Comparison of ENCODE assay signal across 8 mouse cellular contexts in genomic region chr5:115011519-115012261, GRCm38 (mm10). TPM values are rescaled to one million over a fixed set of nuclear protein-coding genes. Genes with fewer than 3 reads are reported as not detected.
A peak's percentile ranks its signal among the peaks of the same experiment; 100 is the strongest.
DNase-seq lines count a peak whose midpoint lies in the region; ATAC-seq and TF ChIP-seq lines count a peak whose summit lies in the region.

No protein-coding gene starts in this region.

- TF ChIP-seq CTCF in embryonic fibroblast, embryonic 13.5 days (IDR thresholded peaks at IDR 0.05; ENCODE audit: borderline replicate concordance, insufficient read depth, low read length) = no peak

- peak; percentile 52 for ATAC-seq in heart, embryonic 12.5 days (ENCODE audit: insufficient number of reproducible peaks, low FRiP score)
- ATAC-seq in kidney, embryonic 15.5 days (replicated peaks; ENCODE audit: low FRiP score) = peak; percentile 49
- ATAC-seq in liver, embryonic 13.5 days (ENCODE audit: low read depth) = peak; percentile 37
- peak; percentile 51 for ATAC-seq in stomach, embryonic 14.5 days (ENCODE audit: insufficient number of reproducible peaks, insufficient read depth, low FRiP score, low read depth)

- peak overlapping the region; percentile 66 for H3K4me3 ChIP-seq in embryonic fibroblast, embryonic 13.5 days (ENCODE audit: insufficient read depth, low read length)
- H3K4me3 ChIP-seq in heart, embryonic 12.5 days = peak overlapping the region; percentile 98
- H3K4me3 ChIP-seq in kidney, embryonic 15.5 days (replicated peaks) = peak overlapping the region; percentile 98
- H3K4me3 ChIP-seq in liver, embryonic 13.5 days (replicated peaks) = peak overlapping the region; percentile 99
- H3K4me3 ChIP-seq in stomach, embryonic 14.5 days (ENCODE audit: low read depth, low read length) = peak overlapping the region; percentile 97

- H3K36me3 ChIP-seq in heart, embryonic 12.5 days = no peaks in the 10 kb centered on the region
- no peaks in the 10 kb centered on the region for H3K36me3 ChIP-seq in kidney, embryonic 15.5 days
- no peaks in the 10 kb centered on the region for H3K36me3 ChIP-seq in liver, embryonic 13.5 days
- no peaks in the 10 kb centered on the region for H3K36me3 ChIP-seq in stomach, embryonic 14.5 days (ENCODE audit: control insufficient read depth, insufficient read depth, low read length)

- H3K9me3 ChIP-seq in heart, embryonic 12.5 days (replicated peaks) = no peaks in the 10 kb centered on the region
- no peaks in the 10 kb centered on the region for H3K9me3 ChIP-seq in kidney, embryonic 15.5 days (replicated peaks)
- no peaks in the 10 kb centered on the region for H3K9me3 ChIP-seq in liver, embryonic 13.5 days (replicated peaks)
- no peaks in the 10 kb centered on the region for H3K9me3 ChIP-seq in stomach, embryonic 14.5 days (ENCODE audit: control insufficient read depth, low read depth, low read length)

- H3K27me3 ChIP-seq in heart, embryonic 12.5 days (replicated peaks) = no peaks in the 10 kb centered on the region
- no peaks in the 10 kb centered on the region for H3K27me3 ChIP-seq in kidney, embryonic 15.5 days
- H3K27me3 ChIP-seq in liver, embryonic 13.5 days = no peaks in the 10 kb centered on the region
- no peaks in the 10 kb centered on the region for H3K27me3 ChIP-seq in stomach, embryonic 14.5 days (ENCODE audit: control insufficient read depth, insufficient read depth, low read length)

- peak; percentile 70 for DNase-seq in CD4-positive helper T cell, adult 2 months (ENCODE audit: low read depth, low spot score)
- DNase-seq in adrenal gland, postnatal 4 days (ENCODE audit: low spot score in 2 of 2) = peak; percentile 27 to 33
- peak; percentile 46 for DNase-seq in liver, embryonic 13.5 days
- peak; percentile 67 for DNase-seq in naive thymus-derived CD4-positive, alpha-beta T cell, adult 2 months (ENCODE audit: low read depth)

- peak overlapping the region; percentile 100 for H3K9ac ChIP-seq in heart, embryonic 12.5 days
- H3K9ac ChIP-seq in kidney, embryonic 15.5 days = peak overlapping the region; percentile 100
- H3K9ac ChIP-seq in liver, embryonic 13.5 days = peak overlapping the region; percentile 100
- peak overlapping the region; percentile 97 for H3K9ac ChIP-seq in stomach, embryonic 14.5 days (replicated peaks; ENCODE audit: low read depth, low read length)

- under 1% methylated on average over 63 of the region's 63 CpGs for WGBS in heart, embryonic 12.5 days
- under 1% methylated on average over 62 of the region's 63 CpGs for WGBS in kidney, embryonic 15.5 days
- WGBS in liver, embryonic 13.5 days (ENCODE audit: insufficient replicate concordance) = under 1% methylated on average over 62 of the region's 63 CpGs
- under 1% methylated on average over 63 of the region's 63 CpGs for WGBS in stomach, embryonic 14.5 days

- no peak for TF ChIP-seq POLR2A in embryonic fibroblast, embryonic 13.5 days (IDR thresholded peaks at IDR 0.05; ENCODE audit: low read depth, low read length)

- no peak overlapping the region for H3K27ac ChIP-seq in embryonic fibroblast, embryonic 13.5 days (ENCODE audit: insufficient read depth, low read length)
- H3K27ac ChIP-seq in heart, embryonic 12.5 days (ENCODE audit: poor library complexity, severe bottlenecking) = peak overlapping the region; percentile 90
- H3K27ac ChIP-seq in kidney, embryonic 15.5 days = peak overlapping the region; percentile 93
- H3K27ac ChIP-seq in liver, embryonic 13.5 days = peak overlapping the region; percentile 95
- H3K27ac ChIP-seq in stomach, embryonic 14.5 days (ENCODE audit: low read length) = peak overlapping the region; percentile 84

- H3K4me2 ChIP-seq in heart, embryonic 12.5 days = peak overlapping the region; percentile 94
- H3K4me2 ChIP-seq in kidney, embryonic 15.5 days = peak overlapping the region; percentile 82
- peak overlapping the region; percentile 85 for H3K4me2 ChIP-seq in liver, embryonic 13.5 days
- peak overlapping the region; percentile 97 for H3K4me2 ChIP-seq in stomach, embryonic 14.5 days (replicated peaks; ENCODE audit: low read depth, low read length)

- H3K4me1 ChIP-seq in embryonic fibroblast, embryonic 13.5 days (ENCODE audit: control insufficient read depth, insufficient read depth, low read length) = peaks cover 12% of the 10 kb centered on the region
- H3K4me1 ChIP-seq in heart, embryonic 12.5 days (replicated peaks) = peaks cover 44% of the 10 kb centered on the region
- peaks cover 50% of the 10 kb centered on the region for H3K4me1 ChIP-seq in kidney, embryonic 15.5 days
- H3K4me1 ChIP-seq in liver, embryonic 13.5 days (replicated peaks) = peaks cover 79% of the 10 kb centered on the region
- peaks cover 32% of the 10 kb centered on the region for H3K4me1 ChIP-seq in stomach, embryonic 14.5 days (ENCODE audit: control insufficient read depth, insufficient read depth, low read length)

RNA-seq across cellular contexts. Expression of gene Sppl3, which starts 0.8 kb away (rescaled TPM):
- total RNA-seq in adrenal gland, postnatal 4 days (2021) = 10 to 100 TPM; 91.7 to 92.3 TPM
- polyA plus RNA-seq in embryonic fibroblast, embryonic 13.5 days (2011; ENCODE audit: insufficient read length, low read depth, missing spikeins) = 72.7 and 85.3 TPM in 2 replicates
- polyA plus RNA-seq in heart, embryonic 12.5 days (2016; fragmentation: Nextera tagmentation; extraction: Ambion mirVana) = 18.2 and 18.9 TPM in 2 replicates
- polyA plus RNA-seq in kidney, embryonic 15.5 days (2015; fragmentation: Nextera tagmentation; extraction: Ambion mirVana) = 13.6 and 14.8 TPM in 2 replicates
- 4.2 and 4.7 TPM in 2 replicates for polyA plus RNA-seq in liver, embryonic 13.5 days (2015; fragmentation: Nextera tagmentation; extraction: Ambion mirVana)
- polyA plus RNA-seq in stomach, embryonic 14.5 days (2014; fragmentation: Nextera tagmentation; extraction: Ambion mirVana) = 27.6 and 27.7 TPM in 2 replicates

RNA-seq across cellular contexts. Expression of gene Hnf1a, which starts 40.8 kb away (rescaled TPM):
- total RNA-seq in adrenal gland, postnatal 4 days (2021) = 1 to 10 TPM; 1.8 to 4.4 TPM
- polyA plus RNA-seq in embryonic fibroblast, embryonic 13.5 days (2011; ENCODE audit: insufficient read length, low read depth, missing spikeins) = not detected in 2 replicates
- 0.05 and 0.19 TPM in 2 replicates for polyA plus RNA-seq in heart, embryonic 12.5 days (2016; fragmentation: Nextera tagmentation; extraction: Ambion mirVana)
- 12.0 and 13.9 TPM in 2 replicates for polyA plus RNA-seq in kidney, embryonic 15.5 days (2015; fragmentation: Nextera tagmentation; extraction: Ambion mirVana)
- polyA plus RNA-seq in liver, embryonic 13.5 days (2015; fragmentation: Nextera tagmentation; extraction: Ambion mirVana) = 2.4 and 2.9 TPM in 2 replicates
- 7.1 and 7.7 TPM in 2 replicates for polyA plus RNA-seq in stomach, embryonic 14.5 days (2014; fragmentation: Nextera tagmentation; extraction: Ambion mirVana)
